In genomic region chr5:118620330-118620910, GRCm38 (mm10) we compare ENCODE assay signal across 17 mouse cellular contexts. TPM values are rescaled to one million over a fixed set of nuclear protein-coding genes. Genes with fewer than 3 reads are reported as not detected.
DNase-seq lines count a peak whose midpoint lies in the region; ATAC-seq and TF ChIP-seq lines count a peak whose summit lies in the region.
"Had no signal": no experiment of that assay in that cellular context is flagged by ENCODE, and none has a peak within 500 bp of the region (broad histone marks: within the 10 kb centered on the region; RNA-seq: fewer than 3 reads in every experiment).

No protein-coding gene starts in this region.

- peaks cover 35% of the 10 kb centered on the region for H3K4me1 ChIP-seq in midbrain, embryonic 11.5 days (ENCODE audit: control insufficient read depth, insufficient read depth, low read length)
- peaks cover 9% of the 10 kb centered on the region for H3K4me1 ChIP-seq in midbrain, postnatal 0 days (ENCODE audit: insufficient read depth, low read length)
- H3K4me1 ChIP-seq in intestine, postnatal 0 days (replicated peaks; ENCODE audit: control insufficient read depth, insufficient read depth, low read length) = peaks cover 8% of the 10 kb centered on the region; the same call in 1 of the 2 replicates

- TF ChIP-seq CTCF in gastrocnemius, adult 2 months (IDR thresholded peaks at IDR 0.05) = no peak
- TF ChIP-seq CTCF in midbrain, postnatal 0 days (IDR thresholded peaks at IDR 0.05) = no peak
- no peak for TF ChIP-seq CTCF in intestine, postnatal 0 days (IDR thresholded peaks at IDR 0.05; ENCODE audit: low read depth)

- intact Hi-C loops in gastrocnemius, adult 2 months (cut with DNase I) = no loop called here

- 88% methylated on average over 7 of the region's 7 CpGs for WGBS in midbrain, embryonic 11.5 days
- 71% methylated on average over 7 of the region's 7 CpGs for WGBS in midbrain, postnatal 0 days
- WGBS in intestine, postnatal 0 days = 84% methylated on average over 7 of the region's 7 CpGs

- DNase-seq in gastrocnemius, adult 2 months = no peak
- DNase-seq in gastrocnemius, adult 8-10 months (ENCODE audit: low spot score in 2 of 2) = no peak
- no peak for DNase-seq in midbrain, embryonic 11.5 days (ENCODE audit: low spot score, missing footprints)
- no peak for DNase-seq in midbrain, postnatal 0 days (ENCODE audit: low spot score)
- peak; percentile 65 for DNase-seq in adipocyte (ENCODE audit: low spot score)
- DNase-seq in naive thymus-derived CD4-positive, alpha-beta T cell, adult 2 months (ENCODE audit: low read depth) = peak; percentile 48
- DNase-seq in kidney, adult 11 months = no peak
- DNase-seq: adrenal gland, adult 8-10 months; cerebellum, adult 9-10 months; forebrain, postnatal 0 days; gastrocnemius, postnatal 25 days; kidney, adult 8-10 months; kidney, postnatal 36 days; lung, postnatal 14 days had no signal

- no peak overlapping the region for H3K4me3 ChIP-seq in gastrocnemius, adult 2 months
- H3K4me3 ChIP-seq in midbrain, embryonic 11.5 days (ENCODE audit: low read depth, low read length) = no peak overlapping the region
- H3K4me3 ChIP-seq in midbrain, postnatal 0 days (ENCODE audit: low read depth, low read length) = no peak overlapping the region
- H3K4me3 ChIP-seq in intestine, postnatal 0 days (ENCODE audit: low read depth, low read length) = no peak overlapping the region

- H3K36me3 ChIP-seq in midbrain, embryonic 11.5 days (ENCODE audit: control insufficient read depth, insufficient read depth, low read length) = no peaks in the 10 kb centered on the region
- no peaks in the 10 kb centered on the region for H3K36me3 ChIP-seq in midbrain, postnatal 0 days (ENCODE audit: insufficient read depth, low read length)
- H3K36me3 ChIP-seq in intestine, postnatal 0 days (ENCODE audit: control insufficient read depth, insufficient read depth) = no peaks in the 10 kb centered on the region

- H3K27ac ChIP-seq in gastrocnemius, adult 2 months = peak overlapping the region; percentile 28
- H3K27ac ChIP-seq in midbrain, embryonic 11.5 days (ENCODE audit: low read depth, low read length) = peak overlapping the region; percentile 13; the same call in 1 of the 2 replicates
- H3K27ac ChIP-seq in midbrain, postnatal 0 days (ENCODE audit: low read depth, low read length) = no peak overlapping the region
- H3K27ac ChIP-seq in intestine, postnatal 0 days (ENCODE audit: low read depth, low read length) = no peak overlapping the region
- H3K27ac ChIP-seq: liver, embryonic 14.5 days had no signal

- no peak overlapping the region for H3K4me2 ChIP-seq in midbrain, embryonic 11.5 days
- no peak overlapping the region for H3K4me2 ChIP-seq in midbrain, postnatal 0 days (ENCODE audit: low read depth, low read length, poor library complexity, severe bottlenecking)
- no peak overlapping the region for H3K4me2 ChIP-seq in intestine, postnatal 0 days (replicated peaks; ENCODE audit: low read depth)
- H3K4me2 ChIP-seq: heart, embryonic 11.5 days had no signal

- H3K27me3 ChIP-seq in midbrain, embryonic 11.5 days (ENCODE audit: control insufficient read depth, insufficient read depth, low read length) = no peaks in the 10 kb centered on the region
- H3K27me3 ChIP-seq in midbrain, postnatal 0 days (ENCODE audit: insufficient read depth, low read length) = no peaks in the 10 kb centered on the region
- H3K27me3 ChIP-seq in intestine, postnatal 0 days (replicated peaks; ENCODE audit: control insufficient read depth, insufficient read depth, low read length) = no peaks in the 10 kb centered on the region

- H3K9me3 ChIP-seq in midbrain, embryonic 11.5 days (ENCODE audit: control insufficient read depth, low read length) = no peaks in the 10 kb centered on the region
- no peaks in the 10 kb centered on the region for H3K9me3 ChIP-seq in midbrain, postnatal 0 days (ENCODE audit: low read length)
- H3K9me3 ChIP-seq in intestine, postnatal 0 days (ENCODE audit: control insufficient read depth) = no peaks in the 10 kb centered on the region

- ATAC-seq in midbrain, embryonic 11.5 days (ENCODE audit: low FRiP score) = peak; percentile 40; the same call in 1 of the 2 replicates
- no peak for ATAC-seq in midbrain, postnatal 0 days (ENCODE audit: low FRiP score)
- no peak for ATAC-seq in intestine, postnatal 0 days

- H3K9ac ChIP-seq in midbrain, embryonic 11.5 days (ENCODE audit: low read length) = no peak overlapping the region; the same call in 1 of the 2 replicates
- H3K9ac ChIP-seq in midbrain, postnatal 0 days (replicated peaks; ENCODE audit: low read length, poor library complexity, severe bottlenecking) = no peak overlapping the region
- no peak overlapping the region for H3K9ac ChIP-seq in intestine, postnatal 0 days (ENCODE audit: low read depth, low read length)
- H3K9ac ChIP-seq: forebrain, postnatal 0 days; liver, embryonic 14.5 days had no signal

RNA-seq across cellular contexts. Expression of gene Med13l, which starts 59.9 kb away (rescaled TPM):
- total RNA-seq in gastrocnemius, adult 2 months (2021) = 10 to 100 TPM; 21.5 to 28.3 TPM
- total RNA-seq in gastrocnemius, adult 8-10 months (2022) = 10 to 100 TPM; 24.6 to 32.4 (median 26.1) TPM
- 9.0 and 9.8 TPM in 2 replicates for polyA plus RNA-seq in midbrain, embryonic 11.5 days (2014; fragmentation: Nextera tagmentation; extraction: Ambion mirVana)
- 29.5 and 30.7 TPM in 2 replicates for total RNA-seq in midbrain, postnatal 0 days (2014; rRNA removed)
- polyA plus RNA-seq in midbrain, postnatal 0 days (2015; fragmentation: Nextera tagmentation; extraction: Ambion mirVana) = 8.5 and 10.5 TPM in 2 replicates
- 5.1 and 5.8 TPM in 2 replicates for polyA plus RNA-seq in intestine, postnatal 0 days (2015; fragmentation: Nextera tagmentation; extraction: Ambion mirVana)

Comparison
In these comparisons a context has a peak if more than half of its experiments do, and no peak if none do; other contexts are left out.
1. H3K27ac ChIP-seq: peak in gastrocnemius, adult 2 months (single experiment) and midbrain, embryonic 11.5 days (single experiment); none in midbrain, postnatal 0 days (single experiment) and intestine, postnatal 0 days (single experiment).
2. DNase-seq: peak in adipocyte (single experiment) and naive thymus-derived CD4-positive, alpha-beta T cell, adult 2 months (single experiment); none in gastrocnemius, adult 2 months (single experiment), gastrocnemius, adult 8-10 months (0 of 2), midbrain, embryonic 11.5 days (single experiment), midbrain, postnatal 0 days (single experiment) and kidney, adult 11 months (single experiment).